Mouse (Mus musculus) ZHBTc4 (cell line): ENCODE measurements at regions not wholly inside any gene's neighbourhood (a gene's known extent, or its start where the extent isn't known, plus 50 kb on each side); places are given as distances from the start of the nearest gene placed in this dataset.
A peak's percentile ranks its signal among the peaks of the same experiment; 100 is the strongest.

Experiments
- DNase-seq: peaks from one replicate; pipeline ENCODE4 v3.0.0-alpha.2; 2011; ENCODE audit warnings: low read depth, low spot score

GRCm38 (mm10) chr6:133170548-133170947, 65.8 kb downstream of the Smim10l1 start:
- DNase-seq: no peak

GRCm38 (mm10) chr6:133171286-133171685, 66.6 kb downstream of the Smim10l1 start:
- peak; percentile 29 for DNase-seq

GRCm38 (mm10) chr6:133206173-133206572, 85.8 kb upstream of the 5530400C23Rik start:
- DNase-seq: peak; percentile 41
